In genomic region chr5:122811364-122812079, GRCm38 (mm10) we compare ENCODE assay signal across 9 mouse cellular contexts. TPM values are rescaled to one million over a fixed set of nuclear protein-coding genes. Genes with fewer than 3 reads are reported as not detected.
DNase-seq lines count a peak whose midpoint lies in the region; TF ChIP-seq lines count a peak whose summit lies in the region.
"Had no signal": no experiment of that assay in that cellular context is flagged by ENCODE, and none has a peak within 500 bp of the region (broad histone marks: within the 10 kb centered on the region; RNA-seq: fewer than 3 reads in every experiment).

No protein-coding gene starts in this region.

- H3K79me2 ChIP-seq in C2C12 (ENCODE audit: control insufficient read depth, insufficient read depth) = no peaks in the 10 kb centered on the region

- H3K4me1 ChIP-seq in embryonic fibroblast, embryonic 13.5 days (ENCODE audit: control insufficient read depth, insufficient read depth, low read length) = no peaks in the 10 kb centered on the region
- H3K4me1 ChIP-seq: lung, embryonic 15.5 days had no signal

- no peak overlapping the region for H3K27ac ChIP-seq in embryonic fibroblast, embryonic 13.5 days (ENCODE audit: insufficient read depth, low read length)
- H3K27ac ChIP-seq: lung, embryonic 15.5 days had no signal

- no peak overlapping the region for H3ac ChIP-seq in C2C12 (ENCODE audit: control insufficient read depth, insufficient read length, low read depth)

- peak; percentile 33 for TF ChIP-seq CTCF in C2C12 (IDR thresholded peaks at IDR 0.05; ENCODE audit: control insufficient read depth, insufficient read depth, insufficient read length)
- TF ChIP-seq CTCF in embryonic fibroblast, embryonic 13.5 days (IDR thresholded peaks at IDR 0.05; ENCODE audit: borderline replicate concordance, insufficient read depth, low read length) = peak; percentile 43; the same call in 1 of the 2 replicates

- DNase-seq in gastrocnemius, adult 18-20 months (ENCODE audit: low spot score) = peak; percentile 55
- DNase-seq in gastrocnemius, postnatal 25 days = no peak
- peak; percentile 73 for DNase-seq in adrenal gland, postnatal 25 days
- peak; percentile 76 to 81 for DNase-seq in kidney, postnatal 25 days
- peak; percentile 74 to 78 for DNase-seq in lung, postnatal 4 days
- peak; percentile 91 for DNase-seq in splenic B cell, adult 2 months (ENCODE audit: low read depth, low spot score)

- H3K27me3 ChIP-seq in C2C12 (ENCODE audit: control insufficient read depth, insufficient read depth, insufficient read length) = no peaks in the 10 kb centered on the region
- no peaks in the 10 kb centered on the region for H3K27me3 ChIP-seq in splenic B cell, adult 2 months (ENCODE audit: control insufficient read depth, insufficient read depth, low read length, poor library complexity, severe bottlenecking)
- H3K27me3 ChIP-seq: lung, embryonic 15.5 days had no signal

- H3K4me3 ChIP-seq in C2C12 (ENCODE audit: insufficient read depth, poor library complexity, severe bottlenecking) = no peak overlapping the region
- no peak overlapping the region for H3K4me3 ChIP-seq in embryonic fibroblast, embryonic 13.5 days (ENCODE audit: insufficient read depth, low read length)
- H3K4me3 ChIP-seq: lung, embryonic 15.5 days had no signal

- no peaks in the 10 kb centered on the region for H3K79me3 ChIP-seq in C2C12 (ENCODE audit: low read depth)

- TF ChIP-seq POLR2A in embryonic fibroblast, embryonic 13.5 days (IDR thresholded peaks at IDR 0.05; ENCODE audit: low read depth, low read length) = no peak

- peaks cover 92% of the 10 kb centered on the region for H3K36me3 ChIP-seq in C2C12 (ENCODE audit: control insufficient read depth, insufficient read depth)
- H3K36me3 ChIP-seq in splenic B cell, adult 2 months (ENCODE audit: control insufficient read depth, insufficient read depth, low read length, poor library complexity, severe bottlenecking) = peaks cover 5% of the 10 kb centered on the region

TF ChIP-seq in C2C12, 6 proteins besides CTCF, POLR2A, EP300 and RAD21:
- TF ChIP-seq MAX (IDR thresholded peaks at IDR 0.05) = no peak
- no peak for TF ChIP-seq FOSL1 (IDR thresholded peaks at IDR 0.05; ENCODE audit: insufficient read depth, low read length, poor library complexity, severe bottlenecking)
- no peak for TF ChIP-seq MYOD1 (IDR thresholded peaks at IDR 0.05; ENCODE audit: control insufficient read depth, insufficient read length, low read depth)
- no peak for TF ChIP-seq CEBPB (IDR thresholded peaks at IDR 0.05; ENCODE audit: low read depth)
- TF ChIP-seq USF1 (IDR thresholded peaks at IDR 0.05; ENCODE audit: low read depth) = no peak
- TF ChIP-seq MYOG (IDR thresholded peaks at IDR 0.05; ENCODE audit: control insufficient read depth, extremely low read depth, insufficient read length) = no peak
TF ChIP-seq in C2C12: peak in this region for 0.

RNA-seq across cellular contexts. Expression of gene Anapc5, which starts 9.6 kb away (rescaled TPM):
- 100 to 1,000 TPM; 466 to 498 TPM for total RNA-seq in gastrocnemius, adult 18-20 months (2021)
- 100 to 1,000 TPM; 247 to 262 TPM for total RNA-seq in gastrocnemius, postnatal 25 days (2021)
- 223 TPM for polyA plus RNA-seq in C2C12 (2012; fragmentation: generic; extraction: Trizol)
- total RNA-seq in adrenal gland, postnatal 25 days (2021) = 206 and 209 TPM in 2 replicates
- 320 and 443 TPM in 2 replicates for polyA plus RNA-seq in embryonic fibroblast, embryonic 13.5 days (2011; ENCODE audit: insufficient read length, low read depth, missing spikeins)

RNA-seq across cellular contexts. Expression of gene Camkk2, which starts 32.3 kb away (rescaled TPM):
- total RNA-seq in gastrocnemius, adult 18-20 months (2021) = 1 to 10 TPM; 3.0 to 3.9 TPM
- total RNA-seq in gastrocnemius, postnatal 25 days (2021) = 1 to 10 TPM; 4.7 to 7.5 TPM
- 15.4 TPM for polyA plus RNA-seq in C2C12 (2012; fragmentation: generic; extraction: Trizol)
- 25.6 and 27.6 TPM in 2 replicates for total RNA-seq in adrenal gland, postnatal 25 days (2021)
- polyA plus RNA-seq in embryonic fibroblast, embryonic 13.5 days (2011; ENCODE audit: insufficient read length, low read depth, missing spikeins) = 18.8 and 22.7 TPM in 2 replicates

RNA-seq across cellular contexts. Expression of gene Rnf34, which starts 38.3 kb away (rescaled TPM):
- 10 to 100 TPM; 17.6 to 20.7 TPM for total RNA-seq in gastrocnemius, adult 18-20 months (2021)
- 10 to 100 TPM; 16.9 to 18.7 TPM for total RNA-seq in gastrocnemius, postnatal 25 days (2021)
- 8.1 TPM for polyA plus RNA-seq in C2C12 (2012; fragmentation: generic; extraction: Trizol)
- 20.8 and 37.1 TPM in 2 replicates for total RNA-seq in adrenal gland, postnatal 25 days (2021)
- polyA plus RNA-seq in embryonic fibroblast, embryonic 13.5 days (2011; ENCODE audit: insufficient read length, low read depth, missing spikeins) = 28.2 and 32.7 TPM in 2 replicates
